Mouse (Mus musculus) CH12.LX (cell line): ENCODE measurements around the gene Akr7a5. TPM values are rescaled to one million over a fixed set of nuclear protein-coding genes. Genes with fewer than 3 reads are reported as not detected.

ENCODE experiments used
- DNase-seq: peaks from one replicate; pipeline ENCODE4 v3.0.0-alpha.2; 2013; ENCODE audit errors: extremely low read depth
- H3K27ac ChIP-seq: 2 replicates; pipeline ENCODE4 v1.5.1; 2012; ENCODE audit warnings: low read depth, mild to moderate bottlenecking, control low read depth, moderate library complexity; ENCODE audit not compliant: insufficient read depth
- H3K27me3 ChIP-seq: replicated peaks from 2 replicates; pipeline ENCODE3; 2012; ENCODE audit warnings: inconsistent platforms
- H3K36me3 ChIP-seq, 2 experiments: replicated peaks in 1 of 2; 2 replicates each; pipeline versions ENCODE3 to v1.6.1; 2012; ENCODE audit warnings: inconsistent platforms in 1 of 2, low read length in 1 of 2, mild to moderate bottlenecking in 1 of 2, mixed read lengths in 1 of 2, moderate library complexity in 1 of 2; ENCODE audit not compliant: control insufficient read depth in 1 of 2, insufficient read depth in 1 of 2
- H3K4me1 ChIP-seq, 2 experiments: 2 replicates each; pipeline ENCODE4 v1.6.1; 2012; ENCODE audit warnings: inconsistent platforms in 1 of 2, moderate library complexity in 1 of 2; ENCODE audit not compliant: insufficient read depth in 2 of 2, control insufficient read depth in 1 of 2
- H3K4me2 ChIP-seq: 2 replicates; pipeline ENCODE4 v1.6.1; 2012; ENCODE audit warnings: low read depth, mild to moderate bottlenecking, control low read depth; ENCODE audit not compliant: poor library complexity, insufficient read depth, severe bottlenecking
- H3K4me3 ChIP-seq, 3 experiments: fragments of 150-350 bp in 1 of 3; sonication (generic) in 1 of 3; replicated peaks in 1 of 3; 2 replicates each; pipeline versions ENCODE3 to v1.5.1; 2011 to 2012; ENCODE audit warnings: low read depth in 2 of 3, low read length in 2 of 3, mild to moderate bottlenecking in 2 of 3, moderate library complexity in 2 of 3, control low read depth in 1 of 3, improper control_type of control experiment in 1 of 3, inconsistent platforms in 1 of 3, mixed read lengths in 1 of 3; ENCODE audit not compliant: poor library complexity in 1 of 3
- H3K79me2 ChIP-seq: replicated peaks from 2 replicates; pipeline ENCODE4 v1.6.1; 2012; ENCODE audit warnings: mild to moderate bottlenecking, moderate library complexity; ENCODE audit not compliant: control insufficient read depth, poor library complexity, insufficient read depth, severe bottlenecking; ENCODE audit errors: extremely low read depth
- H3K9ac ChIP-seq: 2 replicates; pipeline ENCODE4 v1.6.1; 2012; ENCODE audit warnings: low read depth, mild to moderate bottlenecking, control low read depth, moderate library complexity; ENCODE audit not compliant: insufficient read depth
- H3K9me3 ChIP-seq: replicated peaks from 2 replicates; pipeline ENCODE3; 2012; ENCODE audit warnings: low read length, inconsistent platforms, mixed read lengths
- CHD1 ChIP-seq: IDR thresholded peaks from 2 replicates; pipeline ENCODE4 v1.6.1; 2012; ENCODE audit warnings: low read depth, low read length, improper control_type of control experiment, inconsistent platforms
- CTCF ChIP-seq, 2 experiments: IDR thresholded peaks in 1 of 2; conservative IDR thresholded peaks in 1 of 2; 2 replicates each; pipeline ENCODE4 v1.5.1; 2011 to 2012; ENCODE audit warnings: low read depth in 2 of 2, low read length in 2 of 2, improper control_type of control experiment in 1 of 2, inconsistent platforms in 1 of 2, mild to moderate bottlenecking in 1 of 2, moderate library complexity in 1 of 2
- ELF1 ChIP-seq: IDR thresholded peaks from 2 replicates; pipeline ENCODE4 v1.6.1; 2014; ENCODE audit warnings: low read depth, mild to moderate bottlenecking, inconsistent platforms, low read length, improper control_type of control experiment
- EP300 ChIP-seq: IDR thresholded peaks from 2 replicates; pipeline ENCODE4 v1.6.1; 2011; ENCODE audit warnings: low read length, improper control_type of control experiment
- GABPA ChIP-seq: IDR thresholded peaks from 2 replicates; pipeline ENCODE4 v1.6.1; 2012; ENCODE audit warnings: low read depth, low read length, improper control_type of control experiment, inconsistent platforms; ENCODE audit not compliant: insufficient replicate concordance
- HCFC1 ChIP-seq: IDR thresholded peaks from 2 replicates; pipeline ENCODE4 v1.6.1; 2012; ENCODE audit warnings: low read depth, mild to moderate bottlenecking, inconsistent platforms, low read length, improper control_type of control experiment
- IRF4 ChIP-seq: IDR thresholded peaks from 2 replicates; pipeline ENCODE4 v1.6.1; 2014; ENCODE audit warnings: low read depth, mild to moderate bottlenecking, inconsistent platforms, low read length, improper control_type of control experiment
- JUND ChIP-seq: conservative IDR thresholded peaks from 2 replicates; pipeline ENCODE4 v1.6.1; 2011; ENCODE audit warnings: low read depth, low read length, improper control_type of control experiment
- MAFK ChIP-seq: IDR thresholded peaks from 2 replicates; pipeline ENCODE4 v1.6.1; 2011; ENCODE audit warnings: low read length, improper control_type of control experiment; ENCODE audit not compliant: insufficient replicate concordance
- MAZ ChIP-seq: IDR thresholded peaks from 2 replicates; pipeline ENCODE4 v1.6.1; 2012; ENCODE audit warnings: low read depth, mild to moderate bottlenecking, inconsistent platforms, low read length, improper control_type of control experiment, moderate library complexity
- MYC ChIP-seq: IDR thresholded peaks from 2 replicates; pipeline ENCODE4 v1.6.1; 2011; ENCODE audit warnings: low read depth, mild to moderate bottlenecking, improper control_type of control experiment, low read length
- NELFE ChIP-seq: IDR thresholded peaks from 2 replicates; pipeline ENCODE4 v1.6.1; 2011; ENCODE audit warnings: low read depth, low read length, improper control_type of control experiment
- PAX5 ChIP-seq: IDR thresholded peaks from 2 replicates; pipeline ENCODE4 v1.6.1; 2012; ENCODE audit warnings: low read length, inconsistent platforms, mixed read lengths
- POLR2AphosphoS2 ChIP-seq: IDR thresholded peaks from 2 replicates; pipeline ENCODE4 v1.6.1; 2011; ENCODE audit warnings: low read depth, low read length, improper control_type of control experiment
- RCOR1 ChIP-seq: conservative IDR thresholded peaks from 2 replicates; pipeline ENCODE4 v1.6.1; 2012; ENCODE audit warnings: low read depth, mild to moderate bottlenecking, inconsistent platforms, low read length, improper control_type of control experiment
- dilution Hi-C: fragments of 300-500 bp; cut with MboI; formaldehyde crosslinking; loops from 2 replicates; pipeline ENCODE4 v1.14.3; 2020; ENCODE audit warnings: low sequenced_read_pairs; ENCODE audit not compliant: extremely low pct_unique_long_range_greater_than_20kb, extremely low pct_ligation_motif_present
- in situ Hi-C: fragments of 300-500 bp; cut with MboI; formaldehyde crosslinking; loops from 3 replicates; pipeline ENCODE4 v1.14.3; 2019; ENCODE audit warnings: low sequenced_read_pairs, low pct_ligation_motif_present, low pct_unique_long_range_greater_than_20kb, mixed read lengths
- polyA plus RNA-seq: library from polyadenylated mRNA; unstranded; fragments of >175 nt; gene quantifications from 2 replicates; pipeline ENCODE4 v1.2.1, GENCODE M21; 2012; ENCODE audit warnings: low read depth; ENCODE audit not compliant: insufficient read length
- total RNA-seq, 2 experiments: library from RNA; depleted of rRNA; stranded (reverse); fragments of 300-350 nt in 1 of 2; fragments of >200 nt in 1 of 2; gene quantifications; 2 replicates each; pipeline ENCODE4 v1.2.3; 2012 to 2014

The Akr7a5 gene
- total and polyA plus RNA-seq, 3 experiments = 24.2 to 37.7 (median 27.0) TPM

GRCm38 (mm10) chr4:139292038-139292437, 18.5 kb upstream of the Akr7a5 start:
- no peaks in the 10 kb centered on the region for H3K27me3 ChIP-seq
- dilution Hi-C loops (no loop called here), in situ Hi-C loops (no loop called here)
- no peaks in the 10 kb centered on the region for H3K79me2 ChIP-seq
- no peak overlapping the region for H3K9ac ChIP-seq
- H3K9me3 ChIP-seq = no peaks in the 10 kb centered on the region
- H3K4me3 ChIP-seq = no peak overlapping the region
- H3K36me3 ChIP-seq = peaks cover 45 to 56% of the 10 kb centered on the region in 2 experiments
- no peak overlapping the region for H3K4me2 ChIP-seq
- TF ChIP-seq CTCF (conservative IDR thresholded peaks at IDR 0.05 in 1 of 2, IDR thresholded peaks at IDR 0.05 in 1 of 2; ENCODE audit: low read depth in 2 of 2, low read length in 2 of 2) (no peak), JUND (no peak), GABPA (no peak), MYC (no peak)
- no peak for DNase-seq
- peaks cover 18 to 45% of the 10 kb centered on the region in 2 experiments for H3K4me1 ChIP-seq
- H3K27ac ChIP-seq = no peak overlapping the region

- TF ChIP-seq IRF4 = no peak
- TF ChIP-seq PAX5 = no peak
- TF ChIP-seq CHD1 = no peak
- no peak for TF ChIP-seq MYC
- TF ChIP-seq MAZ = no peak
- TF ChIP-seq JUND = no peak
- TF ChIP-seq POLR2AphosphoS2 = no peak
- TF ChIP-seq EP300 = no peak
- TF ChIP-seq ELF1 = no peak
- TF ChIP-seq HCFC1 = no peak
- TF ChIP-seq CTCF (conservative IDR thresholded peaks at IDR 0.05 in 1 of 2, IDR thresholded peaks at IDR 0.05 in 1 of 2; ENCODE audit: low read depth in 2 of 2, low read length in 2 of 2) = no peak; a peak in 1 of 4 replicates
- no peak for TF ChIP-seq MAFK
- TF ChIP-seq NELFE = no peak
- no peak for TF ChIP-seq RCOR1
- Histone ChIP-seq H3K4me1 (peaks cover 30 to 57% of the 10 kb centered on the region in 2 experiments), H3K9me3 (no peaks in the 10 kb centered on the region), H3K4me2 (no peak overlapping the region), H3K9ac (no peak overlapping the region), H3K27me3 (no peaks in the 10 kb centered on the region), H3K27ac (no peak overlapping the region), H3K4me3 (no peak overlapping the region), H3K36me3 (peaks cover 6 to 51% of the 10 kb centered on the region in 2 experiments), H3K79me2 (no peaks in the 10 kb centered on the region)
- in situ Hi-C loops (no loop called here), dilution Hi-C loops (no loop called here)
- DNase-seq = no peak
These were observed 13.0 kb upstream of the Akr7a5 start for GRCm38 (mm10) chr4:139297566-139297965.
